Mouse (Mus musculus): Measurements from ENCODE around the gene Ptms. TPM values are rescaled to one million over a fixed set of nuclear protein-coding genes. Genes with fewer than 3 reads are reported as not detected.

The Ptms gene
- total RNA-seq, 4 experiments from 2014 or later, result 915 to 964 (median 945) TPM

- no peak for DNase-seq (ENCODE audit: low spot score in 2 of 2)
Measured at GRCm38 (mm10) chr6:124865766-124866362, 54.0 kb downstream of the Ptms start.

Other genes with a start within 250 kb of the Ptms start
- gene Emg1, start 207.9 kb downstream of the Ptms start, total RNA-seq (2022), result 10 to 100 TPM; 41.0 to 48.1 (median 43.4) TPM
- gene Phb2, start 207.8 kb downstream of the Ptms start, total RNA-seq (2022), result 100 to 1,000 TPM; 111 to 126 (median 116) TPM
- gene Ptpn6, start 181.4 kb downstream of the Ptms start, total RNA-seq (2022), result 10 to 100 TPM in 2 of 4 experiments, 1 to 10 TPM in 2; 2.3 to 15.0 (median 7.9) TPM
- gene Grcc10, start 178.7 kb downstream of the Ptms start, total RNA-seq (2022), result 100 to 1,000 TPM; 301 to 323 (median 310) TPM
- gene Gm45234, start 164.1 kb downstream of the Ptms start, total RNA-seq (2022), result not detected
- 100 to 1,000 TPM; 146 to 166 (median 159) TPM for gene Atn1, start 163.6 kb downstream of the Ptms start, total RNA-seq (2022)
- 1,000 to 10,000 TPM; 1,117 to 1,267 (median 1,165) TPM for gene Eno2, start 150.4 kb downstream of the Ptms start, total RNA-seq (2022)
- gene Lrrc23, start 140.4 kb downstream of the Ptms start, total RNA-seq (2022), result 1 to 10 TPM; 2.3 to 3.4 (median 2.7) TPM
- 1 to 10 TPM; 4.0 to 5.8 (median 5.0) TPM for gene Spsb2, start 111.4 kb downstream of the Ptms start, total RNA-seq (2022)
- 100 to 1,000 TPM; 794 to 847 (median 813) TPM for gene Tpi1, start 105.8 kb downstream of the Ptms start, total RNA-seq (2022)
- gene Usp5, start 90.6 kb downstream of the Ptms start, total RNA-seq (2022), result 100 to 1,000 TPM; 200 to 215 (median 204) TPM
- 1 to 10 TPM in 1 of 4 experiments, under 1 TPM in 3; 0.49 to 1.0 (median 0.80) TPM for gene Cdca3, start 90.6 kb downstream of the Ptms start, total RNA-seq (2022)
- under 1 TPM in 3 of 4 experiments, not detected in 1; 0.20 to 0.87 (median 0.53) TPM for gene Gnb3, start 79.8 kb downstream of the Ptms start, total RNA-seq (2022)
- 10 to 100 TPM; 18.5 to 25.6 (median 20.6) TPM for gene P3h3, start 62.4 kb downstream of the Ptms start, total RNA-seq (2022)
- gene Gpr162, start 56.1 kb downstream of the Ptms start, total RNA-seq (2022), result 100 to 1,000 TPM; 202 to 224 (median 204) TPM
- 10 to 100 TPM; 13.4 to 17.2 (median 15.9) TPM for gene Cd4, start 31.9 kb downstream of the Ptms start, total RNA-seq (2022)
- gene Lag3, start 8.4 kb downstream of the Ptms start, total RNA-seq (2022), result 10 to 100 TPM in 2 of 4 experiments, 1 to 10 TPM in 2; 2.4 to 12.6 (median 6.8) TPM
- gene Mlf2, start 11.3 kb upstream of the Ptms start, total RNA-seq (2022), result 100 to 1,000 TPM; 578 to 635 (median 620) TPM
- gene Cops7a, start 45.4 kb upstream of the Ptms start, total RNA-seq (2022), result 100 to 1,000 TPM; 154 to 177 (median 165) TPM
- 100 to 1,000 TPM; 146 to 232 (median 185) TPM for gene Pianp, start 76.6 kb upstream of the Ptms start, total RNA-seq (2022)
- gene Zfp384, start 89.0 kb upstream of the Ptms start, total RNA-seq (2022), result 10 to 100 TPM; 36.8 to 48.5 (median 40.5) TPM
- 10 to 100 TPM; 52.5 to 59.2 (median 54.2) TPM for gene Ing4, start 119.7 kb upstream of the Ptms start, total RNA-seq (2022)
- 10 to 100 TPM in 2 of 4 experiments, 1 to 10 TPM in 2; 8.6 to 12.1 (median 10.1) TPM for gene Acrbp, start 129.6 kb upstream of the Ptms start, total RNA-seq (2022)
- gene Lpar5, start 147.8 kb upstream of the Ptms start, total RNA-seq (2022), result 1 to 10 TPM in 2 of 4 experiments, under 1 TPM in 2; 0.44 to 1.9 (median 0.82) TPM
- gene Chd4, start 175.9 kb upstream of the Ptms start, total RNA-seq (2022), result 100 to 1,000 TPM; 161 to 176 (median 173) TPM
- 10 to 100 TPM; 25.4 to 28.2 (median 27.2) TPM for gene Nop2, start 211.8 kb upstream of the Ptms start, total RNA-seq (2022)
- 10 to 100 TPM; 62.0 to 68.5 (median 66.4) TPM for gene Iffo1, start 225.1 kb upstream of the Ptms start, total RNA-seq (2022)
- 1,000 to 10,000 TPM; 2,585 to 3,221 (median 2,921) TPM for gene Gapdh, start 246.4 kb upstream of the Ptms start, total RNA-seq (2022)

Data from left cerebral cortex, adult 8-10 months (tissue).